Mouse (Mus musculus): Measurements from ENCODE around the gene Olfr1341.
A peak's percentile ranks its signal among the peaks of the same experiment; 100 is the strongest.

Gene Olfr1341

DNA sequence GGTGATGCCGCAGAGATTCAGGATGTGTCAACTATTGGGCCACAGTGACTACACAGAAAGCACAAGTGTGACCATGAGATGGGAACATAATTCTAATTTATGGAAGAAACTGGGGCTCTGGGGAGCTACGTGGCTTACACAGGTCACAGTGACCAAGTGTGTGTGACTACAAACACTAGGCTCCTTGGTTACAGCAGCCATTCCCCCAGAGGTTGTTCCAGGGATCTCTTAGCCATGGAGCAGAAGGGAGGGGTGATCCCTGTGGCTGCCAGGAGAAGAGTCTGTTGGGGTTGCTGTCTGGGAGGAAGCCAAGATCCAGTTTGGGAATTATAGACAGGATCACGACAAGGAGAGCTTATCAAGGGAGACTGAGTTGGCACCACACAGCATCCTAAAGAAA, at the start of gene Olfr1341:
Gene Olfr1341, plus strand, starts transcription at position 301 of the 400 bp plus-strand sequence.
- DNase-seq: no peak

DNA sequence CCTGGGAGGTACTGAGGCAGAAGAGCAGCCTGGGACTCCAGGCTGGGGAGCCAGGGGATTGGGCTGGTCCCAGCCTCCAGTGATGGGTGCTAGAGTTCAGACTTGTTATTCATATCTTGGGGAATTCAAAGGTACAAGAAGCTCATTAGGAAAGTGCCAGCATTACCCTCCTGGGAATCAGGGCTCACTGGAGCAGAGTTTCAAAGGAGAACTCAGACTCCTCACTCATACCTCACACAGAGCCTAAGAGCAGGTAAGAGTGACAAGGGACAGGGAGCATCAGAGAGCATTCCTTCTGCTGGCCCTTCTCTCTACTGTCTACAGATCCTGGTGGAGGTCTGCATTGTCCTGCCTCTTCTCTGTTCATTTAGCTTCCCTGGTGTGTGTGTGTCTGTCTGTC, 44.7 kb upstream of the Olfr1341 start, which contains the start of gene Olfr62:
Gene Olfr62, plus strand, starts transcription at position 301 of the 400 bp plus-strand sequence.
- no peak for DNase-seq

DNA sequence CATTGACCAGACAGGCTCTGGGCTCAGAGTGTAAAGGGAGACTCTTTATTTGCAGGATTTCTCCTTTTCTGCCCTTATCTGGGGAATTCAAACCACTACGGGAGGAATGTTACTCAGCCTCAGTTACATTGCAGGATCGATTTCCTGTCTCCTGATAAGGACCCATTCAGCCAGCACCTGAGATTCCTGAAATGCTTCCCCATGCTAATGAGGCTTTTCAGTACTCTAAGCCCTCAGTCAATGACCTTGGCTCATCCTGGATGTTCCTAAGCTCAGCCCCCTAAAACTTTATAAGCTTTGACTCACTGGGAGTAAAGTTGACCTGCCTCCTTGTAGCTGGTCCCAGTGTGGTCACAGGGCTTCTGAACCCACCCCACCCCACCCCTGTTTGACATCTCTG, 16.2 kb upstream of the Olfr1341 start:
- no peak for DNase-seq

DNA sequence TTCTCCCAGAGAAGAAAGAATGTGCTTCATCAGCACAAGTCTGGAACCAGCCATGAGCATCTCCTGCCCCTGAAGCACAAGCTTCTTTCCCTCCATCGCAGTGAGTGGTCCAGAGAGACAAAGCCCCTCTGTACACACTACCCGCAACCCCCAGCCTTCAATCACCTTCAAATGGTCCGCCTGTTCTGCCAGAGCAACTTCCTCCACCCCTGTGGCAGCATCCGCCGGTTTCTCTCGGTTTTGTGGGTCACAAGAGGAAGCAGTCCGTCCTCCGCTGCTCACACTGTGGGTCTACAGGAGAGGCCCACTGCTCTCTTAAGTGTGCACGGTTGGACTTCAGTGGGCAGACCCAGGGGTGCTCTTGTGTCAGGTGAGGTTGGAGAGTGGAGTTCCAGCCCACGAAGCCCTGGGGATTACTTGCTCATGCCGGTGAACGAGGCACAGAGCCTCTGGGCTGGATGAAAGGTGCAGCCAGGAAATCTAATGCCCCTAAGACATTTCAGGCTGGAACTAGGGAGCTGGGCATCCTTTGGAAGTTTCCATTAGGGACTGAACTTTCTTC, 10.8 kb upstream of the Olfr1341 start, which contains the start of gene Olfr1342:
Gene Olfr1342, minus strand, starts transcription at position 345 of the 562 bp plus-strand sequence.
- peak; percentile 27 for DNase-seq

DNA sequence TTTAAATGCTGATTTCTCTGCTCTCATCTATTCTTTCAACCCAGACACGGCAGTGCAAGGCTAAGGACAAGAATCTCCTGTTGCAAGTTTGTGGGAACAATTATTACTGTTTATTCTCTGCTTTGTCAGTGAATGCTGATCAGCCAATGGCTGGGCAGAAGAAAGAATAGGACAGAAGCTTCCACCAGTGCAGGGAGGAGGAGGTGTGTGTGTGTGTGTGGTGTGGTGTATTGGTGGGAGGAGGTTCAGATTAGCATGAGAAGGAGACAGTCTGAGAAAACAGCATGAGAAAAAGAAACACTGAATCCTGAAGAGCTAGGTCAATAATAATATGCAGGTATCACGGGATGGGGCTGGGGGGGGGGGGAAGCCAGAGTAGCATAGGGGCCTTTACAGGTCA, 9.5 kb upstream of the Olfr1341 start:
- no peak for DNase-seq

DNA sequence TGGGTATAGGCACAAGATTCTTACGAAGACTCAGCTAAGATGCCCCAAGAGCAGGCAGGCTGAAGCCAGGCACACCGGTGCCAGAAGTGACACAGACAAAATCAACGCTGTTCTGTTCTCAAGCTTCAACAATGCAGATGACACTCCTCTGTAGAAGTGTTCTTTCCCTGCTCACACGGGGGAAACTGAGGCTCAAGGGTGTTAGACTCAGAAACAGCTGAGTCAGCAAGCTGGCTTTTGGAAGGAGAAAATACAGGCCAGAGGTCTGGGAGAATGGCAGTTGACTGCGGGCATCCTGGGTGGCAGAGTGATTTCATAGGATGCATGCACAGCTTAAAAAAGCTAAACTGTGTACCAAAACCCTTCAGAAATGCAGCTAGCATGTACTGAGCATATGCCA, 4.8 kb downstream of the Olfr1341 start:
- DNase-seq: no peak

DNA sequence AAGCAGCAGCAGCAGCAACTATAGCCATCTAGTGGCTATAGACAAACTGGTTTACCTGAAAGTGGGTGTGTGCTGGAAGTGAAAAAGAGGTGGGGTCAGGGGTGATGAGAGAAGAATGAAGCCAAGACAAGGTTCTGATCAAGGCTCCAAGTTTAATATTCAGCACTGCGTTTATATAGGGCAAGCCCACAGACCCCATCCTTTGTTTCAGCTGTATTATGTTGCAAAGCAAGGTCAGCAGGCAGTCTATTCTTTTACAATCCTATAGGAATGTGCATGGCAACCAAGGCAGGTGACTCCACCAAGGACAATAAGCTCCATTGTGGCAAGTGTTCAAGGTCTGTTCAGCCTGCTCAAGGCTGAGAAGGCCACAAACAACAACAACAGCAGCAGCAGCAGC, 8.3 kb downstream of the Olfr1341 start:
- no peak for DNase-seq

DNA sequence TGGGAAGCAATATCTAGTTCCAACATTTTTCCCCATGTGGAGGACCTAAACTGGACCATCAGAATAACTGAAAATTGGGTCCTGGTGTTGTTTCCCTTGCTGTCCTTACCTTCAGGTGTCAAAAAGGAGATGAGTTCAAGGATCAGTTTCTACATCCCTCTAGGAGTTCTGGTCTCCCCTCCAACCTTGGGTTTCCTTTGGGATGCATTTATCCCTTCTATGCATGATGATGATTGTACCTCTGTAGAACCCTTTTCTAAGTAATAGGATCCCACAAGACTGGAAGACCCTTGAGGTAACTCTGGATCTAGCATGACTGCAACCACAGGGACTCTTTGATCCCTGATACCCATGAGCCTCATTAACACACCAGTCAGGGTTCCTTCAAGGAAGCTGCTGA, 16.5 kb downstream of the Olfr1341 start, which contains the start of gene Olfr1340:
Gene Olfr1340, plus strand, starts transcription at position 301 of the 400 bp plus-strand sequence.
- DNase-seq: no peak

DNA sequence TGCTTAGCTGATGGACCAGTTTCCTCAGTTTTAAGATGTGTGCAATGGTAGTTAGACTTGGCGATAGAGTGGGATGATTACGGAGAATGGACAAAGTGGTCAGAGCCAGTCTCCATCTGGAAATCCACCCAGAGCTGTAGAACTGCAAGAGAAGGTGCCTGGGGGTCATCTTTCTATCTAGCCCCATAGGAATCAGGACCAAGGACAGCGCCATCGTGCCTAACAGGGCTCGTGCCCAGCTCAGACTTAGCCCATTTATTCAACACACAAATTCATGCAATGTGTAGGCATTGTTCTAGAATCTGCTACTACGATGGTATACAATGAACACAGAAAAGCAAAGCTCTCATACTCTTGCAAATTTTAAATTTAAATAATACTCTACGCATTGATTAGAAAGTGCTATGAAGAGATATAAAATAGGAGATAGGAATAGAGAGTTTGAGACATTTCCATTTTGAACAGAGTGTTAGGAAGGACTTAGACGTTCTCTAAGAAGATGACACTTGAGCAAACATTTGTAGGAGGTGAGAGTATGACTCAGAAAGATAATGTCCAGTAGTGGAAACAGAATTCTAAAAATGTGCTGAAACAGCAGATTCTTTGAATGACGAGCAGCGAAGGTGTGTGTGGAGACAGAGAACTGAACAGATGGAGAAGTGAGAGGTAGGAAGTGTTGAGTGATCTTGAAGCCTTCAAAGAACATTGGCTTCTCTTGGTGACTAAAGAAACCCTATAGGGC, 18.6 kb downstream of the Olfr1341 start:
- DNase-seq: peak; percentile 41

DNA sequence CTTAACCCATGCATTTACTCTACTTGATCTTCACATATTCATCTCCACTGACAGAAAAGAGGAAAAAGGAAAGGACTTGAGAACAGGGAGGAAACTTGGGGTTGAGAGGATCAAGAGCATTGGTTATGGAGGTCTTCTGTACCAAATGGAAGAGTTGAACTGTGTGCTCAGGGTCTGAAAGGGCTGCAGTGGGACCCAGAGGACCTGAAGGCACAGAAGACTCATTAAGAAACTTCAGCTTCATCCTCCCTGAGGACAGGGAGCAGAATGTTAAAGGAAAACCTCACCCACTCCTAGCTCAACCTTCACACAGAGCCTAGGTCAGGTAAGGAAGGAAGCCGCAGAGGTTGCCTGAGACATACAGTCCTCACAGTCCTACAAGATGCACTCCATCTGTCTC, 28.6 kb downstream of the Olfr1341 start, which contains the start of gene Olfr1339:
Gene Olfr1339, plus strand, starts transcription at position 301 of the 400 bp plus-strand sequence.
- no peak for DNase-seq

DNA sequence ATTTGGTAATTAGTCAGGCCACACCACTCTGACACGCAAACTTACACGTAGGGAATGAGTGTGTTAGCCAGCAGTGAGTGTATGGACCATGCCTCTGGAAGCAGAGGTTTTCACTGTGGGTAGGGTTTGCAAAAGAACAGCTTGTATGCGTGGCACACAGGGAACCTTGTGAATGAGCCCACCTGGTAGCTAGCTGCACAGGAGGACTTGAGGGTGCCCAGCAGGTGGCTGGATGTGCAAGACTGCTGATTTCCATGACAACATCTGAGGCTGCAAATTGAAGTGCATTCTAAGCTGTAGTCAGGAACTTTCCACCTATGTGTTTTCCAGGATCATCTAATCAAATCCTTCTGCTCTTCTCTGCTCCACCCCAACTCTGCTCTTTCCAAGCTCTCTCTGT, 36.3 kb downstream of the Olfr1341 start:
- DNase-seq: no peak

DNA sequence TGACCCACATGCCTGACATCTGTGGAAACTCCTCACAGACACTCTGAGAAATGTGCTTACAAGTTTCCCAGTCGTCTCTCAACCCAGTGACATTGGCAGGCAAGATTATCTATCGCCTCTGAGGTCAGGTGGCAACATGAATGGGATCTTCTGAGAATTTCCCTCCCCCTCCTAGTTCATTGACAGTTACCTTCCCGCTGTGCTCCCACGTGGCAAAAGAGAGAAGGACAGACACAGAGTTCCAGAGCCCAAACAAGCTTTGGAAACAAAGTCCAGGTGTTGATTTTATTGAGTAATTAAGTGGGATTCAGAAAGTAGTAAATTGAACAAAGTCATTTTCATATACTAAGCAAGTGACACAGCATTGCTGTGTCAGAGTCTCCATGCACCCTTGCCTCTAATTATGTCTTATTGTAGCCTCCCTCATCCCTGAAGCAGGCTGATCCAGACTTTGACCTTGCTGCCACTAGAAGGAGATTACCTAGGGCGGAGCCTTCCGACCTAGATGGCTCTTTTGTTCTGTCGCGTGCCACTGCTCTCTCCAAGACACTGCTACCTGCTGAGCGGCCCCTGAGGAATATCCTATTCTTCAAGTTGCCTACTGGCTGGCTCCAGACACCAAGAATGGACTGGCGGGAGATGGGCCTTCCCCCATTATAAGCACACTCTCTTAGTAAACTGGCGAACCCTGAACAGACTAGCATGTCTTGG, 37.8 kb downstream of the Olfr1341 start:
- peak; percentile 13 for DNase-seq

DNA sequence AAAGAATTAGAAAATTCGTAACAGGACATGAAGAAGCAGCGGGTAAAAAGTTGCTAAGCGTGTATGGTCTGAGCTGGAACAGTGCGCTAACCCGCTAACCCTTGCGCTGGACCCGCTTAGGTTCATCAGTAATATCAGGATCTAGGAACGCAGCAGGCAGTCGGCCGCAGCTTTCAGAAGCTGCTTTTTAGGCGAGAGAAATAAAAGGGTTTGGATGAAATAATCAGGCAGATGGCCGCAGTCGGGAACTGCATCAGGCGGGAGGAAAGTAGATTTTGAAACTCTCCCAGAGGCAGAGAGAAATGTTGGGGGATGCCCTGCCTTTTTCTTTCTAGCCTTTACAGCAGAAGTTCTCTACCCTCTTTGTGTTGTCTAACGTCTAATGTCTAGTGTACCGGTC, 38.6 kb downstream of the Olfr1341 start:
- DNase-seq: no peak

DNA sequence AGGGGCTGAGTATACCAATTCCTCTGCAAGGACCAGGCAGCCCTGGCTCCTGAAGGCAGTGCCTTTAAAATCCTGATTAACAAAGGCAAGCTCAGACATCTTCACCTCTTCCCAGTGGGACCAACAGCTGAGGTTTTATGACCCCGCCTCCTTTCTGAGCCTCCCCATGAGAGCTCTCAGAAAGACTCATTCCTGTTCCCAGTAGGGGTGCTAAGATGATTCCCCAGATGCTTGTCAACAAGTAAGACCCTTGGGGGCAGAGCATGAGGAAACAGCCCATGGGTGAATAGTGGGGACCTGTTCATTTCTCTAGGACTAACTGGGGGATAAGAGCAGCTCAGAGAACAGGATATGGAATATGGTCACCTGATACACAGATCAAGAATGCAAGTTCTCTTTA, 55.3 kb downstream of the Olfr1341 start, which contains the start of gene Olfr1338:
Gene Olfr1338, minus strand, starts transcription at position 101 of the 400 bp plus-strand sequence.
- DNase-seq: no peak
